Mouse (Mus musculus): ENCODE measurements around the gene Astl.

DNA sequence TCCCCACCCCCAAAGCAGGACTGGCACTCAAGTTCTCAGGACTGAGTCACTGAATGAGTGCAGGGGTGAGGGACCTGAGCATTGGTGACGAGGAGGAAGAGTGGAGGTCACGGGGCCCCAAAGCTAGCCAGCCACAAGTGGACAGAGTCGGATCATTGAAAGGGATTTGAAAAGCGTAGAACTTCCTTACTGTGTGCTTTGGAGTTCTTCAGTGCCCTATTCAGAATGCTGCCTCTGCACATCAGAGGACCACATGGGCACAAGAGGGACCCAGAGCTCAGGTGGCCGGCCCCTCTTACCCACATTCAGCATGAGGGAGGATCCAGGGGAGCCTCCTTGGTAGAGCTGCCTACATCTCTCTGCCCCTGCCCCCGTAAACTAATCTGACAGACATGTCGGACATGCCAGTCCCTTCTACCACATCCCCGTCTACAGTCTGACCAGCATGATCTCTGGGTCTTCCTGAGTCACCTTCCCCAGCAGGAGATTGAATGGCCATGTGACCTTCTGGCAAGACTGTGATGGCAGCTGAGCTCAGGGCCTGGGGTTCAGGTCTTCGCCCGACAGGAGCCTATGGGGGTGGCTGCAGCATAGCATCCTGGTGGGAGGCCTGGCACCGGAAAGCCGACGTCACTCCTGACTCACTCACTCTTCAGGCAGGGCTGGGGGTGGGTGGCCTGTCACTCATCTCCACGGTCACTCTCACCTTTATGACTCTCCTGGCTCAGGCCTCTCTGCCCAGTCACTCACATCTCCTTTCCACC is 5.5 kb upstream of the Astl start:
- TF ChIP-seq CTCF (IDR thresholded peaks at IDR 0.05 in 2 of 3, conservative IDR thresholded peaks at IDR 0.05 in 1 of 3; ENCODE audit: control insufficient read depth in 1 of 3, insufficient read depth in 1 of 3, low read depth in 2 of 3, low read length in 3 of 3, poor library complexity in 1 of 3, severe bottlenecking in 1 of 3) (no peak), EP300 (IDR thresholded peaks at IDR 0.05; ENCODE audit: low read depth in 1 of 2, low read length in 2 of 2) (no peak), TCF12 (IDR thresholded peaks at IDR 0.05; ENCODE audit: low read depth, low read length) (no peak), HCFC1 (IDR thresholded peaks at IDR 0.05; ENCODE audit: low read depth, low read length) (no peak), ETS1 (IDR thresholded peaks at IDR 0.05; ENCODE audit: low read depth, low read length) (no peak), POLR2A (IDR thresholded peaks at IDR 0.05; ENCODE audit: control insufficient read depth in 1 of 2, insufficient read depth in 1 of 2, low read depth in 1 of 2, low read length in 2 of 2, poor library complexity in 1 of 2) (no peak), SMC3 (IDR thresholded peaks at IDR 0.05; ENCODE audit: low read depth, low read length) (no peak), TBP (IDR thresholded peaks at IDR 0.05; ENCODE audit: low read depth, low read length) (no peak), UBTF (IDR thresholded peaks at IDR 0.05; ENCODE audit: borderline replicate concordance, insufficient read depth, low read depth, low read length) (no peak), E2F4 (IDR thresholded peaks at IDR 0.05; ENCODE audit: borderline replicate concordance, low read depth, low read length) (no peak)
